Mouse (Mus musculus): ENCODE measurements at regions not wholly inside any gene's neighbourhood (a gene's known extent, or its start where the extent isn't known, plus 50 kb on each side); places are given as distances from the start of the nearest gene placed in this dataset.

- H3K27me3 ChIP-seq (ENCODE audit: control insufficient read depth, insufficient read depth, low read length): no peaks in the 10 kb centered on the region
- H3K36me3 ChIP-seq (ENCODE audit: control insufficient read depth, insufficient read depth, low read length): no peaks in the 10 kb centered on the region
- H3K9me3 ChIP-seq (ENCODE audit: control insufficient read depth, low read length): no peaks in the 10 kb centered on the region
- H3K4me3 ChIP-seq (ENCODE audit: low read depth, low read length): no peak overlapping the region
- no peak overlapping the region for H3K4me2 ChIP-seq (replicated peaks; ENCODE audit: low read depth)
- H3K9ac ChIP-seq (ENCODE audit: low read length): no peak overlapping the region
- no peak for TF ChIP-seq EP300 (optimal IDR thresholded peaks at IDR 0.05)
- no peak for TF ChIP-seq CTCF (IDR thresholded peaks at IDR 0.05; ENCODE audit: low read depth)
- no peak for ATAC-seq (ENCODE audit: low FRiP score, low TSS enrichment)
- 61% methylated on average over 1 of the region's 1 CpGs for WGBS
- H3K27ac ChIP-seq (replicated peaks): no peak overlapping the region
- no peak for DNase-seq (ENCODE audit: low spot score)
- H3K4me1 ChIP-seq (replicated peaks; ENCODE audit: control insufficient read depth, insufficient read depth): no peaks in the 10 kb centered on the region
These were observed 323.7 kb upstream of the Sphkap start for GRCm38 (mm10) chr1:83731682-83732081.

GRCm38 (mm10) chr1:83728810-83729209, 320.8 kb upstream of the Sphkap start:
- TF ChIP-seq EP300 (optimal IDR thresholded peaks at IDR 0.05) (no peak), CTCF (IDR thresholded peaks at IDR 0.05; ENCODE audit: low read depth) (no peak)
- H3K4me3 ChIP-seq (ENCODE audit: low read depth, low read length): no peak overlapping the region
- no peaks in the 10 kb centered on the region for H3K4me1 ChIP-seq (replicated peaks; ENCODE audit: control insufficient read depth, insufficient read depth)
- no peak overlapping the region for H3K27ac ChIP-seq (replicated peaks)
- no peak overlapping the region for H3K4me2 ChIP-seq (replicated peaks; ENCODE audit: low read depth)
- ATAC-seq (ENCODE audit: low FRiP score, low TSS enrichment) (no peak), DNase-seq (ENCODE audit: low spot score) (no peak)
- 60% methylated on average over 6 of the region's 6 CpGs for WGBS
- no peaks in the 10 kb centered on the region for H3K36me3 ChIP-seq (ENCODE audit: control insufficient read depth, insufficient read depth, low read length)
- no peaks in the 10 kb centered on the region for H3K9me3 ChIP-seq (ENCODE audit: control insufficient read depth, low read length)
- H3K27me3 ChIP-seq (ENCODE audit: control insufficient read depth, insufficient read depth, low read length): no peaks in the 10 kb centered on the region
- no peak overlapping the region for H3K9ac ChIP-seq (ENCODE audit: low read length)

- no peaks in the 10 kb centered on the region for H3K27me3 ChIP-seq (ENCODE audit: control insufficient read depth, insufficient read depth, low read length)
- ATAC-seq (ENCODE audit: low FRiP score, low TSS enrichment): no peak
- H3K4me2 ChIP-seq (replicated peaks; ENCODE audit: low read depth): no peak overlapping the region
- no peak overlapping the region for H3K27ac ChIP-seq (replicated peaks)
- H3K4me1 ChIP-seq (replicated peaks; ENCODE audit: control insufficient read depth, insufficient read depth): no peaks in the 10 kb centered on the region
- H3K9me3 ChIP-seq (ENCODE audit: control insufficient read depth, low read length): no peaks in the 10 kb centered on the region
- 93% methylated on average over 4 of the region's 4 CpGs for WGBS
- DNase-seq (ENCODE audit: low spot score): no peak
- TF ChIP-seq CTCF (IDR thresholded peaks at IDR 0.05; ENCODE audit: low read depth) (no peak), EP300 (optimal IDR thresholded peaks at IDR 0.05) (no peak)
- no peaks in the 10 kb centered on the region for H3K36me3 ChIP-seq (ENCODE audit: control insufficient read depth, insufficient read depth, low read length)
- H3K4me3 ChIP-seq (ENCODE audit: low read depth, low read length): no peak overlapping the region
- no peak overlapping the region for H3K9ac ChIP-seq (ENCODE audit: low read length)
These were observed 319.9 kb upstream of the Sphkap start for GRCm38 (mm10) chr1:83727938-83728337.

GRCm38 (mm10) chr1:83727215-83727614, 319.2 kb upstream of the Sphkap start:
- Histone ChIP-seq H3K9ac (ENCODE audit: low read length) (no peak overlapping the region), H3K4me3 (ENCODE audit: low read depth, low read length) (no peak overlapping the region), H3K27ac (replicated peaks) (no peak overlapping the region), H3K36me3 (ENCODE audit: control insufficient read depth, insufficient read depth, low read length) (no peaks in the 10 kb centered on the region), H3K27me3 (ENCODE audit: control insufficient read depth, insufficient read depth, low read length) (no peaks in the 10 kb centered on the region), H3K4me1 (replicated peaks; ENCODE audit: control insufficient read depth, insufficient read depth) (no peaks in the 10 kb centered on the region), H3K4me2 (replicated peaks; ENCODE audit: low read depth) (no peak overlapping the region), H3K9me3 (ENCODE audit: control insufficient read depth, low read length) (no peaks in the 10 kb centered on the region)
- DNase-seq (ENCODE audit: low spot score): peak; percentile 12
- TF ChIP-seq CTCF (IDR thresholded peaks at IDR 0.05; ENCODE audit: low read depth) (peak; percentile 82), EP300 (optimal IDR thresholded peaks at IDR 0.05) (no peak)
- 82% methylated on average over 4 of the region's 4 CpGs for WGBS
- no peak for ATAC-seq (ENCODE audit: low FRiP score, low TSS enrichment)

- H3K36me3 ChIP-seq (ENCODE audit: control insufficient read depth, insufficient read depth, low read length): no peaks in the 10 kb centered on the region
- H3K4me1 ChIP-seq (replicated peaks; ENCODE audit: control insufficient read depth, insufficient read depth): no peaks in the 10 kb centered on the region
- no peak overlapping the region for H3K27ac ChIP-seq (replicated peaks)
- no peaks in the 10 kb centered on the region for H3K9me3 ChIP-seq (ENCODE audit: control insufficient read depth, low read length)
- DNase-seq (ENCODE audit: low spot score) (no peak), ATAC-seq (ENCODE audit: low FRiP score, low TSS enrichment) (no peak)
- no peak overlapping the region for H3K4me2 ChIP-seq (replicated peaks; ENCODE audit: low read depth)
- 64% methylated on average over 1 of the region's 1 CpGs for WGBS
- TF ChIP-seq EP300 (optimal IDR thresholded peaks at IDR 0.05): no peak
- no peak for TF ChIP-seq CTCF (IDR thresholded peaks at IDR 0.05; ENCODE audit: low read depth)
- H3K27me3 ChIP-seq (ENCODE audit: control insufficient read depth, insufficient read depth, low read length): no peaks in the 10 kb centered on the region
- no peak overlapping the region for H3K9ac ChIP-seq (ENCODE audit: low read length)
- H3K4me3 ChIP-seq (ENCODE audit: low read depth, low read length): no peak overlapping the region
These were observed 315.1 kb upstream of the Sphkap start for GRCm38 (mm10) chr1:83723096-83723495.

- ATAC-seq (ENCODE audit: low FRiP score, low TSS enrichment) (no peak), DNase-seq (ENCODE audit: low spot score) (no peak)
- WGBS: 86% methylated on average over 1 of the region's 1 CpGs
- Histone ChIP-seq H3K9me3 (ENCODE audit: control insufficient read depth, low read length) (no peaks in the 10 kb centered on the region), H3K27me3 (ENCODE audit: control insufficient read depth, insufficient read depth, low read length) (no peaks in the 10 kb centered on the region), H3K4me1 (replicated peaks; ENCODE audit: control insufficient read depth, insufficient read depth) (no peaks in the 10 kb centered on the region), H3K27ac (replicated peaks) (no peak overlapping the region), H3K4me2 (replicated peaks; ENCODE audit: low read depth) (no peak overlapping the region), H3K9ac (ENCODE audit: low read length) (no peak overlapping the region), H3K4me3 (ENCODE audit: low read depth, low read length) (no peak overlapping the region), H3K36me3 (ENCODE audit: control insufficient read depth, insufficient read depth, low read length) (no peaks in the 10 kb centered on the region)
- no peak for TF ChIP-seq CTCF (IDR thresholded peaks at IDR 0.05; ENCODE audit: low read depth)
- TF ChIP-seq EP300 (optimal IDR thresholded peaks at IDR 0.05): no peak
These were observed 312.2 kb upstream of the Sphkap start for GRCm38 (mm10) chr1:83720166-83720565.

Measured in stomach, postnatal 0 days (tissue).